Mouse (Mus musculus) cortical plate, adult 2 months (tissue): ENCODE results near the gene Capn15.

Experiments
- CTCF ChIP-seq: fragments of 200-500 bp; IDR thresholded peaks from 2 replicates; pipeline ENCODE4 v1.5.1; 2011; ENCODE audit warnings: mild to moderate bottlenecking, control low read depth, low read length; ENCODE audit not compliant: insufficient read depth; ENCODE audit errors: extremely low read depth
- POLR2A ChIP-seq: fragments of 200-500 bp; IDR thresholded peaks from 2 replicates; pipeline ENCODE4 v1.6.1; 2011; ENCODE audit warnings: mild to moderate bottlenecking, low read length, control low read depth; ENCODE audit not compliant: insufficient read depth; ENCODE audit errors: extremely low read depth

DNA sequence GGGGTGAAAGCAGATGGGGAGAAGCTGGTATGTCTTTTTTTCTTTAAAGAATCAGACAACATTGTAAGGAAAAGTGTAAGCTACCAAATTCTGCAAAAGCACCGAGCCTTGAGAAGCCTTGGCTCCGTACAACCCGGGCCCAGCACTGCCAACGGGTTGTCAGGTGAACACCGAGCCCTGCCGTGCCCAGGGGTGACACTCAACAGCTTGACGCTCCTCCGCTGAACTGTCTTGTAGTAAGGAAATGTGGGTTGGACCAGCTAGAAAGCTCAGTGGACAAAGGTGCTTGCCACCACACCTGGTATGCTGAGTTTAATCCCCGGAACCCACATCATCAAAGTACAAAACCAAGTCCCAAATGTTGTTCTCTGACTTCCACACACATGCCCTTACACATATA is 39.1 kb upstream of the Capn15 start:
- TF ChIP-seq POLR2A (no peak), CTCF (no peak)
